Mouse (Mus musculus) Muller cell, postnatal 12 days (primary cell): Measurements from ENCODE around the gene Zc3h6.
A peak's percentile ranks its signal among the peaks of the same experiment; 100 is the strongest.

Experiments used
- DNase-seq: peaks from one replicate; pipeline ENCODE4 v3.0.0-alpha.2; 2015; ENCODE audit errors: inconsistent ontology term

Zc3h6 gene

DNA sequence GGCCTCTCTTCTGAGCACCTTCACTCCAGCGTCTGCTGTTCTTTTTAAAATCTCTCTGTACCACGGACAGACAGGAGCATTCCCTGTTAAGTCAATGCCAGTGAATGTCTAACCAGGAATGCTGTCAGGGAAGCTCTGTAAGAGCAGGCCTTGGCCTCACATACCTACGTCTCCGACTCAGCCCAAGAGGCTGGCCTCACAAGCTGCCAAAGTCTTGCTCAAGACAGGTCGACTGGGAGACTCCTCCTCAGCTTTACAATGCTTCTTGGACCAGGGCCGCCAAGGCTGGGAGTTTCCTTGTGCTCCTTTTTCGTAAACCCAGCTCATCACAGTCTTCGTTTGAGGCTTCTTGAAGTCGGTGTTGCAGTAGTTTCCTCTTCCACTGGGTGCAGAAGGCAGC lies 57.6 kb downstream of the Zc3h6 start:
- no peak for DNase-seq

DNA sequence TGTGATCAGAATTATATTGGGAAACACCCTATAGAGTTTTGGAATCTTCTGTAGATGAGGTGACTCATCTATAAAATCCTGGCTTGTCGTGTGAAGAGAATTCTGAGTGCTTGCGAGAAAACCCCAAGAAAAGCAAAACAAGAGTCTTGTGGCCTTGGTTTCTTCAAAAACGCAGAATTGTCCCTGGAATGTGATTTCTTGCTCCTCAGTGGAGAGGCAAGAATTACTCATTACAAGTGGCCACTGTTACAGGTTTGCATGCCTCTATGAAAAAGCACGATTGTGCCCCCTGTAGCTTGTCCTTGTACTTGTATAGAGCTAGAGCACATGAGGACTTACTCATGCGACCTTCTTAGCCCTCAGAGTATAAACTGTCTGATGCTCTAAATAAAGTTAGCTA lies 68.2 kb downstream of the Zc3h6 start:
- peak; percentile 14 for DNase-seq

DNA sequence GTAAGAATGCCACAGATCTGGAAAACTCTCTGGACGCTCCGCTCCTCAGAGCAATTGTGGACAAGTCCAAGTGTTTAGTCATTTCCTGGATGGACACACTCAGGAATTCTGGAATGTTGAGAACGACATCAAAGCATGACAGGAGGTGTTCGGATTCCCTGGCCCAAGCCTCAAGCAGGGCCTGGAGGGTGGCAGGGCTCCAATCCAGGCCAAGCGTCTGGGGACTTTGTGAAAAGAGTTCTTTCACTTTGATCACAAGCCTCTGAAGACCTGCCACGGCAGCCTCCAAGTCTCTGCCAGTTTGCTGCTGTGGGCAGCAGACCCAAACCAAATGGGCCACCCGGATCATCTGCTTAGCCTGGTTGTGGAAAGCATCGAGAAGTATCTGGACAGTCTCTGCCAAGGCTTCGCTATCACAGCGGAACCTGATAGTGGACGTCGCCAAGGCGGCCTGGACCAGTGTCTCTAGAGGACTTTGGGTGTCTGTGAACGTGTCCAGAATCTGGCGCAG lies 71.3 kb downstream of the Zc3h6 start:
- DNase-seq = peak; percentile 94

DNA sequence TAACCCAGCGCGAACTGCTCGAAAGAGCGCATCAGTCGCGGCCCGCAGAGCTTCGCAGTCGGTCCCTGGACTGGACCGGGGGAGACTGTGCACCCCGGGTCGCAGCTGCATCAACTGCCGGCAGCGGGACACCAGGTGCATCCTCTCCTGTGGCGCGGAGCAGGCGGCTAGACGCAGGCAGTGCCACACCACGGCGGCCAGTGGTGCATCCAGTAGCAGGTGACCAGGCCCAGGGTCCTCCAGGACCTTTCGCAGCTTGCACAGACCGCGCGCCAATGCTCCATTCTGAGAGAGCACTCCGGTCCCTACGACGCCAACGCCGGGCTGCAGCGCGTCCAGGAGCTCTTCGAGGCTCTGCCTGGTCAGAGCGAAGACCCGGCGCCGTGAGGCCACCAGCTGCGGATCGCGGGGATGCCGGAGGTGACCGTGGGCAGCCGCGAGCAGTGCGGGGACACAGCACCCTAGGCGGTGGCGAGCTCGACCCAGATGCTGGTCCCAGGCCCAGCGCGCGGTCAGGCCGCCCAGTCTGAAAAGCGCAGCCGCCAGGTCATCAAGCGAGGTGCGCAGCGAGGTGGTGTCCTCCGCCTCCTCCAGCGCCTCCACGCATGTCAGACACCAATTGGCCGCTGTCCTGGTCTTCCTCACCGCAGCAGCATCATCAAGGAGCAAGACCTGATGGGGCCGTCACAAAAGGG lies 71.9 kb downstream of the Zc3h6 start:
- DNase-seq = peak; percentile 48

GRCm38 (mm10) chr2:129040567-129040966 lies 73.4 kb downstream of the Zc3h6 start:
- DNase-seq = no peak

GRCm38 (mm10) chr2:129046172-129046845 lies 79.1 kb downstream of the Zc3h6 start:
- DNase-seq = no peak

GRCm38 (mm10) chr2:129046846-129047196 lies 79.6 kb downstream of the Zc3h6 start:
- no peak for DNase-seq

DNA sequence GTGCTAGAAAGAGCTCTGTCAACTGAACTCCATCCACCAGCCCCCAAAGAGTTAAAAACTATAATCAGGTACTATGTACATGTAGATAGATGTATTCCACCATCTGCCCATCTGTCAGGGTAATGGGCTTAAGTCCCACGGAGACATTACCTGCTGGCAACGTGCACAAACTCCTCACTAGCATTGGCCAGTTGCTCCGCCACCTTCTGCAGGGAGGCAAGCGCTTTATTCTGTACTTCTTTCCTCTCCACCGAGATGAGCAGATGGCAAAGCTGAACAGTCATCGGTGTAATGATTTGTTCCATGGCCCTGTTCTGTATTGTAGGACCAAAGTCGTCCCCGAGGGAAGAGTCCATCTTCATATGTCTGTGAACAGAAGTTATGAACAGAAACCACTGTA lies 80.6 kb downstream of the Zc3h6 start, which contains the start of gene Vinac1:
Gene Vinac1, minus strand, starts transcription at position 362 of the 400 bp plus-strand sequence.
- no peak for DNase-seq

- DNase-seq = no peak
These were observed 85.3 kb downstream of the Zc3h6 start for GRCm38 (mm10) chr2:129052451-129052983.

DNA sequence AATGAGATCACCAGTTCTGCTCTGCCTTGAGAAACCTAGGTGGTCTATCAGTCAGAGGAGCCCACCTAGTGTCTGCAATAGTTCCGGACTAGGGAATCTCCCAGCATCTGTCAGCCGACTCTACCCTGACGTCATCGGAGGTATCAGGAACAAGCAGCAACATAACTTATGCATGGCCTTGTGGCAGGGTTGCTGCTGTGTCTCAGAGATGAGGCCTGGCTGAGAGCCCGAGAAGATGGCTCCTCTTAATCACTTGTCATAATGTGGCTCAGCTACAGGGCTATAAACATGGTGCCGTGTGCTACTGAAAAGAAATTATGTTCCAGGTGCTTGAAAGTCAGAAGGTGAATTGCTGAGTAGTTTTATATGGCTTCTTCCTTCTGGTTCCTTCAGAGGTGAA lies 88.5 kb downstream of the Zc3h6 start:
- DNase-seq = no peak

- DNase-seq = no peak
These were observed 89.4 kb downstream of the Zc3h6 start for GRCm38 (mm10) chr2:129056597-129056996.

DNA sequence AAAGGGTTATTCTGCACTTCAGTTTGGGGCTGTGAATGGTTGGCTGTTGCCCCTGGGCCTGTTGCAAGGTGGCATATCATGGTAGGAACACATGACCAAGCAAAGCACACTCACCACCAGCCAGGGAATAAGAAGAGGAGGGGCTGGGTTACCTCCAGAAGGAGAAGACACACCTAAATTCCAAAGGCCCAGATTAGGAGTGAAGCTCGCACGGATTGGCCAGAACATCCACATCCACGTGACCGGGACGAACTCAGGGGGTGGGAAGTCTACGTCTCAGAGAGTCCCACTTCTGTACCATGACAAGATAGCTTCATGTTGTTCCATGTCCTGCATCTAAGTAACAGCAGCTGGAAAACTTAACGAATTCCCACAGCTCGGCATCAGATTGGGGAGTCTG lies 90.1 kb downstream of the Zc3h6 start:
- no peak for DNase-seq

GRCm38 (mm10) chr2:129057920-129058361 lies 90.7 kb downstream of the Zc3h6 start:
- DNase-seq = no peak

- no peak for DNase-seq
These were observed 94.4 kb downstream of the Zc3h6 start for GRCm38 (mm10) chr2:129061456-129062059.

DNA sequence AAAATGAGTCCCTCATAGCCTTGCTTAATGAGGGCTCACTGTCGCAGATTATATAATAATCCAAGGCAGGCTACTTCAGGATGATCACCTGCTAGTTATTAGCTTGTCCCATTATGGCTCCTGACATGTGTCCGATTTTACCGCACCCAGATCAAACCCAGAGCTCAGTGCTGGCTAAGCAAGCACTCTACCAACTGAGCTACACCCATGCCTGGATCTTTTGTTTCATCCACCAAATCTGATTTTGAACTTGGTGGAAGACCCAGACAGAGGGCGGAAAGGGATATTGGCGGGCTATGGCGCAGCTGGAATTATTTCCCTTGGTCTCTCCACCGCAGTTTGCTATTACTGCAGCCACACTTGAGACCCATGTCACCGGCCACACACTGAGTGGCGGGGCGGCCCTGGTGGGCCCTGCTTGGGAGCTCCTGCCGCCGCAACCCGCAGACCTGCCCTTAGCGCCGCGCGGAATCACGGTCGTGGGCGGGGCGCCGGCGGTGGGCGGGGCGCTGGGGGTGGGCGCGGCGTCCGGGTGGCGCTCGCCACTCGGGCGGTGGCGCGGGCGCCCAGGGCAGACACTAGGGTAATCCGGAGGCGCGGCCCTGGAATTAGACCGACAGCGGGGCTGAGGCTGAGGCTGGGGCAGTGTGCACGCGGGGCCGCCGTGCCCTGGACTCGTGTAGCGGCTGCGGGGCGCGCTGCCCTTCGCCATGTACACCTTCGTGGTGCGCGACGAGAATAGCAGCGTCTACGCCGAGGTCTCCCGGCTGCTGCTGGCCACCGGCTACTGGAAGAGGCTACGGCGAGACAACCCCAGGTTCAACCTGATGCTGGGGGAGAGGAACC lies 98.5 kb downstream of the Zc3h6 start, which contains the start of gene Ttl:
Gene Ttl, plus strand, starts transcription at position 506 of the 846 bp plus-strand sequence.
- DNase-seq = peak; percentile 86

DNA sequence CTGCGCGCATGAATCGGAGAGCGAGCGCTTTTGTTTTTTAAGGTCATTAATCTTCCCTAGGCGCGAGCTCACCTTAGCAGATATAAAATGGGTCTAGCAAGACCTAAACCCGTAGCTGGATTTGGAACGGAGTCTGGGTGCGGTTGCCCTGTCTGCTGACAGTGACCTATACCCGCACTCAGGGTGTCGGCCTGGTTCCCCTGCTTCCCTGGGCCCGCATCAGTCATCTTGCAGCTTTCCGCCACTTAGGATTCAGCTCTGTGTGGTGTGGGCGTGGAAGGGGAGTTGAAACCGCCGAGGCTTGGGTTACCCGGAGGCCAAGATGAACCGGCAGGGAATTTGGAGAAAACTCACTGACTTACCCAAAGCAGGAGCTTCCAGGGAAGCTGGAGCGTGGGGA lies 99.1 kb downstream of the Zc3h6 start:
- DNase-seq = peak; percentile 79
